Mouse (Mus musculus) kidney, adult 8-10 months (tissue): Measurements from ENCODE around the gene Tbc1d10c.

Experiments
- DNase-seq, 2 experiments: peaks; one replicate each; pipeline ENCODE4 v3.0.0; 2022

Gene Tbc1d10c

DNA sequence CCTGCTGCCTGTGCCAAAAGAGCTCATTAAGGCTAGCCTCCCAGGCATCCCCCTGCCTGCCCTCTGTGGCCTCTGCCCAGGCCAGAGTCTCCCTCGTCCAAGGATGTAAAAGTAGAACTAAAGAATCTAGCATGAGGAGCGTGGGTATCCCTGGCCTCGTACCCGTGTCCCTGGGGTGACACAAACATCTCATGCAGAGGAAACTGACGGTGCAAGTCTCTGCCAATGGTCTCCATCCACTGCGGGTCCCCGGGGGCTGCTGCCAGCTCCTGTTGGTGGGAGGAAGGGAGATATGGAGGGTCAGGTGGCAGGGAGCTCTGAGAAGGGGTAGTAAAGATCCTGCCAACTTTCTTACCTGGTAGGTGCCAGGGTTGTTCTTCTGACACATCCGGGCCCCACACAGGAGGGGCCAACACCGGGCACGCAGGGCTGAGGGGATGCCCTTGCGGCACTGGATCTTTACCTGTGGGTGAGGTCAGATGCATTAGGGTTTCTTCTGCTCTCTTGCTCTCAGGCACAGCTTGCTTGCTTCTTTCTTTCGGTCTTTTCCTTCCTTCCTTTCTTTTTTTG lies 1.9 kb downstream of the Tbc1d10c start:
- DNase-seq = no peak

DNA sequence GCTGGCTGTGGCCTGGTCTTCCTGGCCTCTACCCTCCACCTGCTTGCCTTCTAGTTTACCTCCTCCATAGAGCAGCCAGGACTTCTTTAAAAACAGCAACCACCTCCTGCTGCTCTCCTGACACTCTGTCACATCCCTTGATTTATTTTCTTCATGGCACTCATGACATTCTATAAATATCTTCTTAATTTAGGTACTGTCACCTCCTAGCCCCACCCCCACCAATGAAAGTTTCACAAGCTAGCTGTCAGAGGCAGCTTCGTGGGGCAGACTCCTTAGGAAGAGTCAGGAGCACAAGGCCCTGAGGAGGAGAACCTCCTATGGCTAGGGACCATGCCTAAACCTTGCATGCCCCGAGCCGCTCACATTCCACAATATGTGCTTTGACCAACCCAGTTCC lies 3.8 kb downstream of the Tbc1d10c start:
- no peak for DNase-seq

DNA sequence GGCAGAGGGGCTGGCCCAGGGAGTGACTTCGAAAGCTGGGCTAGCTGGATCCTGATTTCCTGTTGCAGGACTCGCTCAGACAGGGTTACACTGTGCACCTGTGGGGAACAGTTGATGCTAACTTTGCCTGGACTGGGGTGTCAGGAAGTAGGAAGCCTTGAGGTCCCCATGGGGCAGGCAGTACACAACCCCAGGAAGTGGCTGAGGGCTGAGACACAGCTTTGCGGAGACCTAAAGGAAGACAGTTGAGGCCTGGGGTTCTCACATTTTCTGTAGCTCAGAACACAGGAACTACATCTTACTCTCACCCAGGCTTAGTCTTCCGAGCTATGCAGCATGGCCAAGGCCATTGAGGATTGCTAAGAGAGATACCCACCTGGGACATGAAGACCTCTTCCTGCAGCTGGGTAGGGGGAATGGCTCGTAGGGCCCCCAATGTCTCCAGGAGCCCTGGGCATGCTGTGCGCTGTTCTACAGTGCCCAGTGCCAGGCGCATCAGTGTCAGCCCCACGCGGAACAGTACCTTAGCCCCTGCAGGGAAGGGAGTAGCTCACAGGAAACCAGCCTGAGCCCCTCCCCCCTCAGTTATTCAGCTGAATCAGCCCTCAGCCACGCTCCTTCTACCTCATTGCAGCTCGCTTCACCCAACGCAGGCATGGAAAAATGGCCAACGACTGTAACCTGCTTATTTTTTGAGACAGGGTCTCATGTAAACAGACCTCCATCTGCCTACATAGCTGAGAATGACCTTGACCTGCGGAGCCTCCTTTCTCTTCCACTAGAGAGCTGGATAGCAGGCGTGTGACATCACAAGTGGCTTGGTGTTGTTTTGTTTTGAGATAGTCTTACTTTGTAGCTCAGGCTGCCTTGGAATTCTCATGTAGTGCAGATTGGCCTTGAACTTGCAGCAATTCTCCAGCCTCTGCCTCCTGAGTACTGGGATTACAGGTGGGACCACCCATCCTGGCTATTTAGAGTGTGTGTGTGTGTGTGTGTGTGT lies 5.8 kb downstream of the Tbc1d10c start:
- no peak for DNase-seq

DNA sequence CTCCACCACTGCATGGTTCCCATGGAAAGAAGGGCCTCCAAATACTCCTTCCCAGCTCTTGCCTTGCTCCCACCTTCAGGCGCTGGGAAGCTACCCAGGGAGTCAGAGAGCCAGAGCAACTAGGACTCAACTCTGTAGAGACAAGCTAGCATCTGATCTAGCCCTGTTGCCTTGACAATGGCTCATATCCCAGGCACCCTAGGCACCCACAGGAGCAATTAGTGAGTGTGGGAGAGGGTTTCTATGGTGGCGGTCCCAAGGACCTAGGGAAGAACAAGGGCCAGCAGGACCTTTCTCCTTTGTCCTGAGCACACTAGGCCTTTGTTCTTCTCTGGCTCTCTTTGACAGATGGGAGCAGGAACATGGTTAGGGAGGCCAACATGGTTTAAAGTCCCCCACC lies 7.4 kb downstream of the Tbc1d10c start:
- DNase-seq = no peak

GRCm38 (mm10) chr19:4181892-4182291 lies 9.2 kb downstream of the Tbc1d10c start:
- no peak for DNase-seq

GRCm38 (mm10) chr19:4180411-4180810 lies 10.7 kb downstream of the Tbc1d10c start:
- DNase-seq = no peak

DNA sequence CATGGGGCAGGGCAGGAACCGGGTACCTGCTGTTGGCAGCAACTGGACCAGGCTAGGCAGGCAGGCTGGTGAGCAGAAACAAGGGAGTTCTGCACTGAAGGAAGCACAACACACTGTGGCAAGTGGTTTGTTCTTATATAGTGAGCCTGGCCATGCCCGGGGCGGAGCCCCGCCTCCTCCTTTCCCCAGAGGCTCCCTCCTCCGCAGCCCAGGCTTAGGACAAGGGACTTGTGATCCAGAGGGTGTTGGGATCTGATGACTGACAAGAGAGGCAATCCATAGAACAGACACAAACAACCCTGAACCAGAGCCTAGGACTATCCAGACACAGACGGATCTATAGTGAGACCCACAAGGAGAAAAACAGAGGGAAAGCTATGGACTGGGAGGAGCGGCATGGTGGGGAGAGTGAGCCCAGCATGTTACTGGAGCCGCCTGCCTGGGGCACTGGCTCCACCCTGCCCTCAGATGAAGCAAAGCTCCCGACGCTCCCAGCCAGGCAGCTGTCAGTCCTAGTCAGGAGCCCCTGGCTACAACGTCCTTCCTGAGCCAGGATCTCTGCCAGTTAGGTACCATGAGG lies 15.6 kb downstream of the Tbc1d10c start, which contains the start of gene Carns1:
Gene Carns1, minus strand, starts transcription at position 112 of the 580 bp plus-strand sequence.
- no peak for DNase-seq

DNA sequence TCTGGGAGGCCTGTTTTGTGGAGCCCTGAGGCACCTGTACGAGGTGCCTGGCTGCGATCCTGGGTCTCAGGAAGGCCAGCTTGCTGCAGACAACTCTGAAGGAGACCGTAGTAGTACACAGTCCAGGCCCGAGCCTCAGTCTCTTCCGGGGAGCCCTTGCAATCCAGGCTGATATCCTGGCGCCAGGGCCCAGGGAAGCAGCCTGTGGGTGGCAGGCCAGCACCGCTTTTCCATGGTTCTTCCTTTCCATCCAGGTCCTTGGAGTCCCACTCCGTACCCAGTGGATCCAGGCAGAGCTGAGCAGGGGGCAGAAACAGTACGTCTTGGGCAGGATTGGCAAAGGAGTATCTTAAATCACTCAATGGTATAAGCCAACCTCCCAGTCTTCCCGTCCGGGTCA lies 18.2 kb downstream of the Tbc1d10c start:
- DNase-seq = no peak

- no peak for DNase-seq
Observed at GRCm38 (mm10) chr19:4171393-4172290, 19.4 kb downstream of the Tbc1d10c start.

DNA sequence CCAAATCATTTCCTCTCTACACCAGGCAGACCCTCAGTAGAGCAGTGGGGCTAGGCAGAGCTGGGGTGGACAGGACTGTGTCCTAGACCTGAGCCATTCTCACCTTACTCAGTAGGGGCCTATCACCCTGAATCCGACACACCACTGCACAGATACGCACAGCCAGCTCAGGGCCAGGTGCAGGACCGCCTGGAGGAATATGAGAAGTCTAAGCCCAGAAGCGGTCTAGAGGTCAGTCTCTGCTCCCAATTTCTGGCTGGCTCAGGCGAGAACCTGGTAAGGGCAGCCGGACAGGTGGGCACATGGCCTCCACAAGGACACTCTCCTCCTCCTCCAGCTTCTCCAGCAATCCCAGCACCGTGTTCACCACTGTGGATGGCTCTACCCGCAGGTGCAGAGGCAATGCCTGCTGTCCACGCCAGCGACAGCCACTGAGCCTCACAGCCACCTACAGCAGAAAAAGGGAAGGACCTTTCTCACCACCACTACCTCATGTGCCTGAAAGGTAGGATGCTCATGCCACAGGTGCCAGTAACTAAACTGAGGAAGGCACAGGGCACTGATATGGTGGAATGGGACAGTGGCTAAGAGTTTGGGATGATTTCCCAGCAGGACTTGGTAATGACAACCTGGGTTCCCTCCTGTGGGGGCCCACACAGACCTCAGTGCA lies 20.2 kb downstream of the Tbc1d10c start:
- no peak for DNase-seq

GRCm38 (mm10) chr19:4169810-4170209 lies 21.3 kb downstream of the Tbc1d10c start:
- DNase-seq = no peak

GRCm38 (mm10) chr19:4169378-4169784 lies 21.7 kb downstream of the Tbc1d10c start:
- peak; percentile 99 to 100 for DNase-seq

DNA sequence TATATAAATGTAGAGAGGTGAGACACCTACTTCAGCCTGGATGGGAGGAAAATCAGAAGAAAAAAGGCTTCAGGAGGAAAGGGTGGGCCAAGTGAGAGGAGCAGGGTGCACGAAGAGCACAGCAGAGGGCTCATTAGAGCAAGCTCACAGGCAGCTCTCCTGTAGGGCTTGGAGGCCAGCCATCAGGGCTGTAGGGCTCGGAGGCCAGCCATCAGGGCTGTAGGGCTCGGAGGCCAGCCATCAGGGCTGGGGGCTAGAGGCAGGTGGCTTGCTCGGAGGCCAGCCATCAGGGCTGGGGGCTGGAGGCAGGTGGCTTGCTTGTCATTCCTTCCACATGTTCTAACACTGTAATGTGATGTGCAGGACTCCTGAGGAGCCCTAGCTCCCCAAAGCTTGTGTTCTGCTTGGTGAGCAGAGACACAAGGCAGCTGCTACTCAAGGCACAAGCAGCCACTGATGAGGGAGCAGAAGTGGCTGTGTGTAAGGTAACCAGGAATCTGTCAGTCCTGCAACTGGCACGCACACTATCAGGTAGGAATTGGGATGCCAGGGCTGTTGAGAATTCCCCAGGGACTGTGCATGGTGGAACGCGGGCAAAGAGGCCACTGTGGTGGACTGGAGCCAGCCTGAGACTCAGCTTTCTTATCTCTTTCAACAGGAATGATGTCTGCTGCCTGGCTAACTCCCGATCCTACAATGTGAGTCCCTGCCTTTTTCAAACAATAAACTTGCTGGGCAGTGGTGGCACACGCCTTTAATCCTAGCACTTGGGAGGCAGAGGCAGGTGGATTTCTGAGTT lies 24.2 kb downstream of the Tbc1d10c start:
- DNase-seq = no peak

- DNase-seq = no peak
Observed at GRCm38 (mm10) chr19:4164721-4165120, 26.4 kb downstream of the Tbc1d10c start.

DNA sequence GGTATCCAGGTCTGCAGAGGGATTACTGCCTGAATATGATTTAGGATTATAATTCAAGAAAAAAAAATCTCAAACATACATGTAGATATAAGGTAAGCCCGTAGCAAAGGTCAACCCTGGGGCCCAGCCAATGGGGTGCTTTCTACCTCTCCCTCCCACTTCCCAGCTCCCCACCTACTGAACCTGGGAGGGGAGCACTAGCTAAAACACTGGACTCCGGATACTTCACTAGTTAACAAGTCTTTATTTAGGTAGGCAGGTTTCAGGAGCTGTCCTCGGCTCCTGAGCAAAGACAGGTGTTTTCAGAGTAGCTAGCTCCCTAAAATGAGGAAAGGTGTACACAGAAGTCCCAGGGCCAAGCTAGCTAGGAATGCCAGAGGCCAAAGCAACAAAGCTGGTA lies 27.0 kb downstream of the Tbc1d10c start:
- no peak for DNase-seq

DNA sequence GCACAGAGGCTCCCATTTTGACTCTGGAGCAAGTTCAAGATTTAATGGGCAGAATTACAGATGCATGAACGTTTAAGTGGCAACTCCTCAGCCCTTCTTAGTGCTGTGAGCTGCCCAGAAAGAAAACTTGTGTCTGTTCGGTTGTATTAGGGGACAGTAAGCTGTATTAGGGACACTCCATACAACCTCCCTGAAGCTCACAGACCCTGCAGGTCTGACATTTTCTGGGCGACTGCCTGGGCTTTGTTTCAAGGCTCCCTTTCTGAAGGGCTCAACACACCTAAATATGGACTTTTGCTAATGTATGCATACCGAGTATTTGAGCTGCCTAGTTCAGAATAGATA lies 27.6 kb downstream of the Tbc1d10c start:
- no peak for DNase-seq

GRCm38 (mm10) chr19:4162646-4163542 lies 28.2 kb downstream of the Tbc1d10c start, which contains the start of gene Rps6kb2:
Rps6kb2 (minus strand) TSS chr19:4163354.
- peak; percentile 97 to 98 for DNase-seq

DNA sequence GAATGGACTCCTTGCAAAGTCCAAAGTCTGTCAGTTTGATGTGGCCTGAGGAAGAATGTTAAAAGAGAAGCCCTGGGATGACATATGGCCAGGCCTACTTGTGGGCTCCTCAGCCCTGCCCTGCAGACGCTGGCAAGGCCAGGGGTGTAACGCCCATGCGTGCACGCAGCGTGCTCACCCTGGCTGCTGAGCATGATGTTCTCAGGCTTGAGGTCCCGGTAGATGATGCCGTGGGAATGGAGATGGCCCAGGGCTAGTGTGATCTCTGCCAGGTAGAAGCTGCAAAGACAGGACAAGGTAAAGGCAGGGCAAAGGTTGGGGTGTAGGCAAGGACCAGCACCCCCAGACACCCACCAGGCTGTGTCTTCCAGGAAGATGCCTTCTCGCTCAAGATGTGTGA lies 32.0 kb downstream of the Tbc1d10c start:
- DNase-seq = no peak

- DNase-seq = no peak
Observed at GRCm38 (mm10) chr19:4156771-4157170, 34.3 kb downstream of the Tbc1d10c start.

GRCm38 (mm10) chr19:4156073-4156579 lies 35.0 kb downstream of the Tbc1d10c start:
- DNase-seq = no peak
